Mouse (Mus musculus) embryonic fibroblast, embryonic 13.5 days (primary cell): ENCODE results near the gene Numa1.

Source experiments
- CTCF ChIP-seq: IDR thresholded peaks from 2 replicates; pipeline ENCODE4 v1.5.1; 2011; ENCODE audit warnings: mild to moderate bottlenecking, control low read depth, low read length, moderate library complexity, borderline replicate concordance; ENCODE audit not compliant: insufficient read depth
- POLR2A ChIP-seq: IDR thresholded peaks from 2 replicates; pipeline ENCODE4 v1.6.1; 2011; ENCODE audit warnings: low read depth, mild to moderate bottlenecking, control low read depth, low read length, moderate library complexity

- TF ChIP-seq POLR2A, result no peak
- no peak for TF ChIP-seq CTCF
Observed at GRCm38 (mm10) chr7:101901969-101902368, 31.9 kb upstream of the Numa1 start.
